Comparison of ENCODE assay signal across 12 mouse cellular contexts in the genomic region with DNA sequence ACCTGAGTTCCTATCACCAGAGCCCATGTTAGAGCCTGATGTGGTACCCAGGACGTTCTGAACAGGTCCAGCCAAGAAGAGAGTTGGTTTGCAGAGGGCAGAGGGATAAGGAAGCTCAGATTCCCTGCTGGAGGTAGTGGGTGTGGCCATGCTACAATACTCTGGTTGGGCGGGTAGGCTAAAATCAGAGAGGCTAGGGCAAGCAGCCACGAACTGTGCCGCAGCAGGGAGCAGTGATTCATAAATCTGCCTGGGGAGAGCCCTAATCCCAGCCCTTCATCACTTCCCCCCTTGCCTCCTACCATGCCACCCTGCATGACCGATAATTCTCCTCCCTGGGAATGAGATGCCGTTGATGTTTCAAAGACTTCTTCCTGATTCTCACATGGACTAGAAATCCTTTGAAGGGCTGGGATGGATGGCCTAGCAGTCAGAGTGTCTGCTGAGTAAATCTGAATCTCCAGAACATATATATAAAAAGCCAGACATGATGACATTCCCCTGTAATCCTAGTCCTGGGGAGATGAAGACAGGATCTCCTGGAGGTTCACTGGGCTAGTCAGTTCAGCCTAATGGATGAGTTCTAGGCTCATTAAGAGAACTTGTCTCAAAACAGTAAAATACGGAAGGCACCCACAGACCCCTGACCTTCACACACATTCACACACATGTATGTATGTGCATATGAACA. TPM values are rescaled to one million over a fixed set of nuclear protein-coding genes. Genes with fewer than 3 reads are reported as not detected.
DNase-seq lines count a peak whose midpoint lies in the region; ATAC-seq and TF ChIP-seq lines count a peak whose summit lies in the region.
"Had no signal": no experiment of that assay in that cellular context is flagged by ENCODE, and none has a peak within 500 bp of the region (broad histone marks: within the 10 kb centered on the region; RNA-seq: fewer than 3 reads in every experiment).

No protein-coding gene starts in this region.

- H3K4me1 ChIP-seq in heart, embryonic 12.5 days (replicated peaks), result peaks cover 61% of the 10 kb centered on the region
- H3K4me1 ChIP-seq in midbrain, embryonic 10.5 days, result peaks cover 36% of the 10 kb centered on the region
- H3K4me1 ChIP-seq in midbrain, embryonic 13.5 days (replicated peaks), result peaks cover 27% of the 10 kb centered on the region

- no peaks in the 10 kb centered on the region for H3K9me3 ChIP-seq in heart, embryonic 12.5 days (replicated peaks)
- H3K9me3 ChIP-seq in midbrain, embryonic 10.5 days (replicated peaks), result no peaks in the 10 kb centered on the region
- no peaks in the 10 kb centered on the region for H3K9me3 ChIP-seq in midbrain, embryonic 13.5 days

- peak; percentile 96 for DNase-seq in heart, adult 11 months
- DNase-seq in midbrain, embryonic 10.5 days (ENCODE audit: low spot score), result no peak
- peak; percentile 72 for DNase-seq in brain, adult 2 months (ENCODE audit: low read depth, low spot score)
- no peak for DNase-seq in left cerebral cortex, postnatal 10 days (ENCODE audit: extremely low spot score in 1 of 2, low spot score in 2 of 2)
- no peak for DNase-seq in thymus, postnatal 25 days
- DNase-seq: kidney, adult 11 months; liver; lung, postnatal 4 days had no signal

- no peak overlapping the region for H3K9ac ChIP-seq in heart, embryonic 12.5 days
- H3K9ac ChIP-seq in midbrain, embryonic 13.5 days (replicated peaks), result no peak overlapping the region

- no peak overlapping the region for H3K4me3 ChIP-seq in heart, embryonic 12.5 days
- no peak overlapping the region for H3K4me3 ChIP-seq in midbrain, embryonic 10.5 days
- H3K4me3 ChIP-seq in midbrain, embryonic 13.5 days (replicated peaks), result no peak overlapping the region
- H3K4me3 ChIP-seq in myocyte, result no peak overlapping the region
- H3K4me3 ChIP-seq: erythroblast, embryonic 14.5 days had no signal

- no peaks in the 10 kb centered on the region for H3K36me3 ChIP-seq in heart, embryonic 12.5 days
- H3K36me3 ChIP-seq in midbrain, embryonic 10.5 days, result no peaks in the 10 kb centered on the region
- no peaks in the 10 kb centered on the region for H3K36me3 ChIP-seq in midbrain, embryonic 13.5 days
- no peaks in the 10 kb centered on the region for H3K36me3 ChIP-seq in myocyte (ENCODE audit: control insufficient read depth, insufficient read depth)

- no peak overlapping the region for H3K4me2 ChIP-seq in heart, embryonic 12.5 days
- no peak overlapping the region for H3K4me2 ChIP-seq in midbrain, embryonic 13.5 days (replicated peaks)
- peak overlapping the region; percentile 50 for H3K4me2 ChIP-seq in myocyte (ENCODE audit: low read depth)

- intact Hi-C loops in left cerebral cortex, postnatal 10 days (cut with DNase I), result no loop called here

- no peaks in the 10 kb centered on the region for H3K79me2 ChIP-seq in myocyte (ENCODE audit: control insufficient read depth, insufficient read depth)

- ATAC-seq in heart, embryonic 12.5 days (ENCODE audit: insufficient number of reproducible peaks, low FRiP score), result no peak
- ATAC-seq in midbrain, embryonic 13.5 days, result no peak

- no peak for TF ChIP-seq POLR2A in myocyte (IDR thresholded peaks at IDR 0.05; ENCODE audit: insufficient read length, low read depth)

- no peaks in the 10 kb centered on the region for H3K27me3 ChIP-seq in heart, embryonic 12.5 days (replicated peaks)
- H3K27me3 ChIP-seq in midbrain, embryonic 10.5 days (ENCODE audit: low read depth, poor library complexity, severe bottlenecking), result no peaks in the 10 kb centered on the region
- H3K27me3 ChIP-seq in midbrain, embryonic 13.5 days, result no peaks in the 10 kb centered on the region
- H3K27me3 ChIP-seq in myocyte (ENCODE audit: control insufficient read depth, insufficient read depth, insufficient read length), result no peaks in the 10 kb centered on the region

- WGBS in heart, embryonic 12.5 days, result 33% methylated on average over 7 of the region's 7 CpGs
- 40% methylated on average over 7 of the region's 7 CpGs for WGBS in midbrain, embryonic 10.5 days
- WGBS in midbrain, embryonic 13.5 days, result 36% methylated on average over 7 of the region's 7 CpGs

- H3K27ac ChIP-seq in heart, embryonic 12.5 days (ENCODE audit: poor library complexity, severe bottlenecking), result no peak overlapping the region
- H3K27ac ChIP-seq in midbrain, embryonic 10.5 days (replicated peaks), result 0 out of 2 replicates have a peak overlapping the region, but pooled peaks have one; percentile 33
- H3K27ac ChIP-seq in midbrain, embryonic 13.5 days, result no peak overlapping the region

- no peak overlapping the region for H3ac ChIP-seq in myocyte (ENCODE audit: control insufficient read depth, insufficient read length)

TF ChIP-seq in myocyte, 11 proteins besides CTCF, POLR2A, EP300 and RAD21:
- TF ChIP-seq E2F4 (IDR thresholded peaks at IDR 0.05; ENCODE audit: insufficient read depth) (no peak), CEBPB (IDR thresholded peaks at IDR 0.05; ENCODE audit: insufficient read depth, poor library complexity, severe bottlenecking) (peak; percentile 71; the same call in 1 of the 2 replicates)

RNA-seq across cellular contexts. Expression of a gene that starts 57.6 kb away (rescaled TPM):
- polyA plus RNA-seq in heart, embryonic 12.5 days (2016; fragmentation: Nextera tagmentation; extraction: Ambion mirVana), result 2.4 and 2.6 TPM in 2 replicates
- 1.4 and 2.0 TPM in 2 replicates for polyA plus RNA-seq in midbrain, embryonic 10.5 days (2016; fragmentation: Nextera tagmentation; extraction: Ambion mirVana)
- 1.8 TPM in 2 replicates for polyA plus RNA-seq in midbrain, embryonic 13.5 days (2015; fragmentation: Nextera tagmentation; extraction: Ambion mirVana)
- polyA plus RNA-seq in myocyte (2012; fragmentation: generic; extraction: Trizol), result 1.7 TPM
- 1 to 10 TPM; 3.7 to 4.5 TPM for total RNA-seq in left cerebral cortex, postnatal 10 days (2021)

Comparison
In these comparisons a context has a peak if more than half of its experiments do, and no peak if none do; other contexts are left out.
1. DNase-seq: peak in heart, adult 11 months (single experiment) and brain, adult 2 months (single experiment); none in midbrain, embryonic 10.5 days (single experiment), left cerebral cortex, postnatal 10 days (0 of 2) and thymus, postnatal 25 days (single experiment).